Mouse (Mus musculus): ENCODE results near the gene Dda1. TPM values are rescaled to one million over a fixed set of nuclear protein-coding genes. Genes with fewer than 3 reads are reported as not detected.
A peak's percentile ranks its signal among the peaks of the same experiment; 100 is the strongest.

Dda1 gene
- total RNA-seq, 2 experiments from 2014 or later = 128 to 130 TPM

- DNase-seq (ENCODE audit: low spot score in 2 of 2) = peak; percentile 80 to 87
These were observed 19.5 kb downstream of the Dda1 start for GRCm38 (mm10) chr8:71488454-71488853.

GRCm38 (mm10) chr8:71495039-71495438, 26.0 kb downstream of the Dda1 start:
- DNase-seq (ENCODE audit: low spot score in 2 of 2) = peak; percentile 86 to 87

- DNase-seq (ENCODE audit: low spot score in 2 of 2) = no peak
These were observed 26.8 kb downstream of the Dda1 start for GRCm38 (mm10) chr8:71495811-71496210.

GRCm38 (mm10) chr8:71496481-71496880, 27.5 kb downstream of the Dda1 start:
- peak; percentile 57 to 66 for DNase-seq (ENCODE audit: low spot score in 2 of 2)

GRCm38 (mm10) chr8:71497077-71497645, 28.2 kb downstream of the Dda1 start:
- no peak for DNase-seq (ENCODE audit: low spot score in 2 of 2)

GRCm38 (mm10) chr8:71497881-71498501, 29.0 kb downstream of the Dda1 start:
- no peak for DNase-seq (ENCODE audit: low spot score in 2 of 2)

GRCm38 (mm10) chr8:71498816-71499690, 30.1 kb downstream of the Dda1 start:
- DNase-seq (ENCODE audit: low spot score in 2 of 2) = no peak

GRCm38 (mm10) chr8:71504349-71504748, 35.4 kb downstream of the Dda1 start:
- no peak for DNase-seq (ENCODE audit: low spot score in 2 of 2)

- DNase-seq (ENCODE audit: low spot score in 2 of 2) = no peak
These were observed 36.3 kb downstream of the Dda1 start for GRCm38 (mm10) chr8:71505326-71505725.

GRCm38 (mm10) chr8:71505979-71506378, 37.0 kb downstream of the Dda1 start:
- no peak for DNase-seq (ENCODE audit: low spot score in 2 of 2)

- peak; percentile 63 to 83 for DNase-seq (ENCODE audit: low spot score in 2 of 2)
These were observed 38.6 kb downstream of the Dda1 start for GRCm38 (mm10) chr8:71507589-71508104.

GRCm38 (mm10) chr8:71509316-71509715, 40.3 kb downstream of the Dda1 start:
- DNase-seq (ENCODE audit: low spot score in 2 of 2) = no peak

- no peak for DNase-seq (ENCODE audit: low spot score in 2 of 2)
These were observed 42.6 kb downstream of the Dda1 start, which contains the start of gene Plvap for GRCm38 (mm10) chr8:71511644-71512043. TSS of gene Plvap (minus strand) at chr8:71511752.

- DNase-seq (ENCODE audit: low spot score in 2 of 2) = no peak
These were observed 44.2 kb downstream of the Dda1 start for GRCm38 (mm10) chr8:71513018-71513754.

GRCm38 (mm10) chr8:71515043-71515442, 46.0 kb downstream of the Dda1 start:
- no peak for DNase-seq (ENCODE audit: low spot score in 2 of 2)

GRCm38 (mm10) chr8:71516786-71517185, 47.8 kb downstream of the Dda1 start:
- DNase-seq (ENCODE audit: low spot score in 2 of 2) = no peak

- DNase-seq (ENCODE audit: low spot score in 2 of 2) = peak; percentile 61 to 62
These were observed 50.2 kb downstream of the Dda1 start for GRCm38 (mm10) chr8:71519037-71519825.

GRCm38 (mm10) chr8:71521634-71522033, 52.6 kb downstream of the Dda1 start:
- DNase-seq (ENCODE audit: low spot score in 2 of 2) = peak; percentile 95 to 96

- no peak for DNase-seq (ENCODE audit: low spot score in 2 of 2)
These were observed 56.4 kb downstream of the Dda1 start, which contains the start of gene Ccdc194 for GRCm38 (mm10) chr8:71525226-71526050. TSS of gene Ccdc194 (minus strand) at chr8:71525711.
